Mouse (Mus musculus): ENCODE measurements around the gene Ppm1b.

Gene Ppm1b

GRCm38 (mm10) chr17:85023247-85024167 lies 67.0 kb downstream of the Ppm1b start:
- peak; percentile 49 to 66 for DNase-seq (ENCODE audit: low spot score in 2 of 2)

DNA sequence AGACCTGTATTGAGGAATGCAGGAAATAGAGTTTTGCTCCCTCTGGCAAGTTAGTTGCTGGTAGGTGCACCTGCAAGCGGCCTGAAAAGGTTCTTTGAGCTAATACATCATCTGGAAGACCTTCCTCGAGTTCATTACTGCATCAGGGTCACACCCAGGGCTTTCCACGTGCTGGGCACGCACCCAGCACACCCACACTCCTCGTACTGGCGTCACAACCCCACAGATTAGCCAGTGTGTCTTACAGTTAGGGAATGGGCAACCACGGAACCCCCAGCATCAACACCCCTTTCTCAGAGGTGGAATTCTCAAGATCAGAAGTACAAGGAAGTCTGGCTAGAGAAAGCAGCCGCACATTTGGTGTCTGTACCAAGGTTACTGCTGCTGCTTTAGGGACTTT lies 67.7 kb downstream of the Ppm1b start:
- DNase-seq (ENCODE audit: low spot score in 2 of 2): no peak

DNA sequence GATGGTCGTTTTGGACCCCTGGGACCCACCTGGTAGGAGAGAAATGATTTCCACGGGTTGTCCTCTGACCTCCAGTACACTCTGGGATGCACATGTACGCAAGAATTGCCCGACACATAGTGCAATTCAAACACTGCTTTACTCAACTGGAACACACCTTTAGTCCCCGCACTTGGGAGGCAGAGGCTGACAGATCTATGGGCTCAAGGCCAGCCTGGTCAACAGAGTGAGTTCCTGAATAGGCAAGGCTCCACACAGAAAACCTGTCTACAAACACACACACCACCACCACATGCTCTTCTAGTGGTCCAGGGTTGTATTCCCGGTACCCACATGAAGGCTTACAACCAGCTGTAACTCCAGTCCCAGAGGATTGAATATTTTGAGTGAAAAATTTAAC lies 68.6 kb downstream of the Ppm1b start:
- DNase-seq (ENCODE audit: low spot score in 2 of 2): no peak

DNA sequence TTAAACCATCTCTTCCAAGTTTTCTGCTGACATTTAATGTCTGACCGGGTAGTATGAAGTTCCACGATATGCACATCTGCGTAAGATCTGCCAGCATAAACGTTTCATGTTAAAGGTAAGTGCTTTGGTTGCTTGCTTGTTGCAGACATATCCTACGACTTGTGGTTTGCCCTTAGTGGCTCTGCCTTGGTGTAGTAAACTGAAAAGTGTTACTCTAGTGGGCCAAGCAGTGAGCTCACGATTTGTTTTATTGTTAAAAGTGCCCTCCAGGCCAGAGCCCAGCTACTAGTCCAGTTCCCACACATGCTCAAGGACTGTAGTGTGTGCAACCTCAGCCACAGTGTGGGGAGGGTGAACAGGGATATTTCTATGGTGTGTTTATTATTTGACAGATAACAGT lies 69.9 kb downstream of the Ppm1b start:
- no peak for DNase-seq (ENCODE audit: low spot score in 2 of 2)

DNA sequence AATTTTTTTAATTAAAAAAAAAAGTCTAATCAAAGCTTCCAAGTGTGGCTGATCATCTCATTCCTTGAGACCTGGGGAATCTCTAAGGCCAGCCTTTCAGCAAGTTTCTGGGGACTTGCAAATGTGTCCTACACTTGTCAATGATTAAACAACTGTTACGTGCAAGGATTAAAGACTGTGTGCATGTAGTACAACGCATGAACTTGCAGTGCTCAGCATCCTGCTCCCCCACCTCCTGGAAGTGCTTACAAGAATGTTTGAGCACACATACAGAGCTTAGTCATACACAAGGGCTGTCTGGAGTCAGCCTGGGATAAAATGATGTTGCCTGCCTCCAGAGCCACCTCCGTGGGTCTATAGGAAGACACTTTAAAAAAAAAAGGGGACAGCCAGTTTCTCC lies 70.7 kb downstream of the Ppm1b start:
- DNase-seq (ENCODE audit: low spot score in 2 of 2): no peak

GRCm38 (mm10) chr17:85028093-85028739 lies 71.7 kb downstream of the Ppm1b start, which contains the start of gene Slc3a1:
Gene Slc3a1 (plus strand): TSS chr17:85028376.
- no peak for DNase-seq (ENCODE audit: low spot score in 2 of 2)

DNA sequence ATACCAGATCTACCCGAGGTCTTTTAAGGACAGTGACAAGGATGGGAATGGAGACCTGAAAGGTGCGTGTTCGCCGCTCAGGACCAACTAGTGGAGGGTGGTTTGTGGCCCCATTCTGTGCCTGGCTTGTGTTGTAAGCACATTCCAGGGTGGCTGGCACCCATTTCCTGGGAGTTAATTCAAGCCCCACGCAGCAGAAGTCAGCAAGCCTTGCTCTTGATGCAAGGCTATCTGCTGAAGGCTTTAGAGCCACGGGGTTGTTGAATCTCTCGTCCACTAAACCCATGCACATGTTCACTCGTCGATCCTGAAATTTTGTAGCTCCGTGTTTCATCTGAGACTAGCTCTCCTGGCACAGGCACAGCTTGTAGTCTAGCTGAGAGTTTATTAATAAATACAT lies 72.3 kb downstream of the Ppm1b start:
- no peak for DNase-seq (ENCODE audit: low spot score in 2 of 2)

- no peak for DNase-seq (ENCODE audit: low spot score in 2 of 2)
These were observed 74.1 kb downstream of the Ppm1b start for GRCm38 (mm10) chr17:85030651-85031050.

GRCm38 (mm10) chr17:85033087-85033486 lies 76.5 kb downstream of the Ppm1b start:
- DNase-seq (ENCODE audit: low spot score in 2 of 2): no peak

GRCm38 (mm10) chr17:85034068-85034467 lies 77.5 kb downstream of the Ppm1b start:
- DNase-seq (ENCODE audit: low spot score in 2 of 2): no peak

DNA sequence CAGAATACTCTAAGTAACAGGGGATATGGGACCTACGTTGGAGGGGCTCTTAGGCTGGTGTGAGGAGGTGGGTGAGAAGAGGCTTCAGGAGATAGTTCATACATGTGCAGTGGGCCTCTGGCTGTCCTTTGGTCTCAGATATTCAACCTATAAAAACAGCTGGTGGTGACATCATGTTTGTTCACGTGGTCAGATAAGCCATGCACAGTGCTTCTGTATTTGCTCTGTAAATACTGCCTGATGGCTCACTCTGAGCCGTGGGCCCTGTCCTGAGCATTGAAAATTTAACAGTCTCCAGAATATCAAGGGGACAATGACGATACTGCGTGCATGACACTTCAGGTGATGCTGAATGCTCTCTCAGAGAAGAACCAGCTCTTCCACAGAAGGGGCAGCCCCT lies 81.3 kb downstream of the Ppm1b start:
- DNase-seq (ENCODE audit: low spot score in 2 of 2): no peak

DNA sequence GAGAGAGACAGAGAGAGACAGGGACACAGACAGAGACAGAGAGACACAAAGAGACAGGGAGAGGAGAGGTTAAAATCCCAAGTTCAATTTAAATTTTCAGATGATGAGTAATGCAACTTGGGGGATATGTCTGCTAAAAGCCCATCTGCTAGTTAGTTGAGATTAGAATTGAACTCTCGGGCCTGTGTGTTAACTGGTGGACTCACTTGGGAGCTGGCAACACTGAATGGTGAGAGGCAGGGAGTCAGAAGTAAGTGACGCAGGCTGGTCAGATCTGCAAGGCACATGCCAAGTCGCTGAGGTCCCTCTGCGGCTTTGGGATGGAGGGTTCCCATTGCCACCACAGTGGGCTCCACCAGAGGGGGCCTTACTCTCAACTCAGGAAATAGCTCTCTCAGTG lies 81.8 kb downstream of the Ppm1b start:
- DNase-seq (ENCODE audit: low spot score in 2 of 2): no peak

- DNase-seq (ENCODE audit: low spot score in 2 of 2): no peak
These were observed 82.2 kb downstream of the Ppm1b start for GRCm38 (mm10) chr17:85038761-85039160.

- DNase-seq (ENCODE audit: low spot score in 2 of 2): no peak
These were observed 84.4 kb downstream of the Ppm1b start for GRCm38 (mm10) chr17:85040913-85041312.

DNA sequence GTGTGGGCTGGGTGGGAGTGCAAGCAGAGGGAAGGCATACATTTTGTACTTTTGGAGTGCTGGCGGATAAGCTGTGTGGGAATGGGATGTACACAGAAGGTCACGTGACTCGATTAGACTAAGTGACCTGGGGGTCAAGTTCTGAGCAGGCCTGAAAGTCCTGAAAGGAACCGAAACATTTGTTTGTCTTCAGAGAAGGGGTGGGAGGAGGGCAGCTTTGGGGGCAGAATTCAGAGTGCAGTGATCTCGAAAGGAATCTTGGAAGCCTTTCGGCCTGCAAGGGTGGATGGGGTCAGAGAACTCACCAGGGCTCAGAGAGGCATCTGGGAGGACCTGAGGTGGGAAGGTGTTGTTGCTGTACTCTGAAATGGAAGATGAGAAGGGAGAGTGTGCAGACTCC lies 85.9 kb downstream of the Ppm1b start:
- no peak for DNase-seq (ENCODE audit: low spot score in 2 of 2)

GRCm38 (mm10) chr17:85043404-85043816 lies 86.9 kb downstream of the Ppm1b start:
- no peak for DNase-seq (ENCODE audit: low spot score in 2 of 2)

DNA sequence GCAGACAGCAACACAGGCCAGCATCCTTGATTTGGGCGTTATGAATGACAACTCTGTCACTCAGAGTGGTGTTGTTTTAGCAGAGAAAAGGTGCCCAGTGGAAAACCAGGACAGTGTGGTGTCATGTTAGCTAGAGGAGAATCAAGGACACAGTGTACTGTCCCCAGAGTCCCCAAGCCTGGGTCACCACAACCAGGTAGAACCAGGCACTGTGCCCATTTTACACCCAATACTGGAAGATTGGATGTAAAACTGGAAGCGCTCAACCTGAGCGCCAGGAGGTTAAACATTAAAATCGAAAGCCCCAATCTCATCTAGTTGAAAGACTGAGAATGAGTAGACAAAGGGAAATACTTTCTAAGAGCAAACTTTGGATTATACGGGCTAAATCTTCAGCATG lies 87.9 kb downstream of the Ppm1b start:
- DNase-seq (ENCODE audit: low spot score in 2 of 2): no peak

- DNase-seq (ENCODE audit: low spot score in 2 of 2): no peak
These were observed 88.6 kb downstream of the Ppm1b start for GRCm38 (mm10) chr17:85045160-85045559.

DNA sequence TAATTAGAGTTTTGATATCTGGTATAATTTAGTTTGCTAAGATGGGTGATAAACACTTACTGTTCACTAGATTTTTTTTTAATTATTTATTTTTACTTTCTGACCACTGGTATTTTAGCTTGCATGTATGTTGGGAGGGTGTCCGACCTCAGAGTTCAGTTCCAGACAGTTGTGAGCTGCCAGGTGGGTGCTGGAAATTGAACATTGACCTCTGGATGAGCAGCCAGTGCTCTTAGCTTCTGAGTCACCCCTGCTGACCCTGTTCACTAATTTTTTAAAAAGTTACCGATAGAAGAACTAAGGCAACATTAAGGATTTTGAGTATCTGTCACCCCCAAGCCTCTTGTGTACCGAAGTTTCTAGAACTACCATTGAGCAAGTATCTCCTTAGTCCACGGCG lies 91.8 kb downstream of the Ppm1b start:
- no peak for DNase-seq (ENCODE audit: low spot score in 2 of 2)

DNA sequence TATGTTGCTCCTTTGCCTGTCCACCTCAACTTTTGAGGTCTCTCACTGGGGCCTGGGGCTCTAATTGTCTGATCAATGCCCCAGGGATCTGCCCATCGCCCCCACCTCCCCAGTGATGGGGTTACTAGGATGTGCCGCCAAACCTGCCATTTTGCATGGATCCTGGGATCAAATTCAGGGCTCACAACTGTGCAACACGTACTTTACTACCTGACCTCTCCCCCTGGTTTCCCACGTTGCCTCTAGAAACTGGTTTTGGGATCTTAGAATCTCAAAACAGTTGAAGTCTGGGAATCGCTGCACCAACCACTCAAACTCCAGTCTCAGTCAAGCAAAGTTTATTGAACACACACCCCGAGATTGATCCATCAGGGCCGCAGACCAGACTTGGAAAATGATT lies 101.7 kb downstream of the Ppm1b start:
- no peak for DNase-seq (ENCODE audit: low spot score in 2 of 2)

DNA sequence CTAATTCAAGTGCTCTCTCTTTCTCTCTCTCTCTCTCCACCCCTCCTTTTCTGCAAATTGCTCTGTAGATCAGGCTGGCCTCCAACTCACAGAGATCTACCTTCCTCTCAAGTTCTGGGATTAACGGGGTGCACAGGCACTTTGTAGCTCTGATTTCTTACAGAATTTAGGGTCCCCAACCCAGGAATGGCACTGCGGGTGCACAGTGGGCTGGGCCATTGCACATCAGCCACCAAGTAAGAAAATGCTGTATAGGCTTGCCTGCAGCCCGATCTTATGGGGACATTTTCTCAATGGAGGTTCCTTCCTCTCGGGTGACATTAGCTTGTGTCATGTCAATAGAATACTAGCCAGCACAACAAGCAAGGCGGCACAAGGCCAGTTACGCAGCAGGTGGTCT lies 102.6 kb downstream of the Ppm1b start:
- no peak for DNase-seq (ENCODE audit: low spot score in 2 of 2)

DNA sequence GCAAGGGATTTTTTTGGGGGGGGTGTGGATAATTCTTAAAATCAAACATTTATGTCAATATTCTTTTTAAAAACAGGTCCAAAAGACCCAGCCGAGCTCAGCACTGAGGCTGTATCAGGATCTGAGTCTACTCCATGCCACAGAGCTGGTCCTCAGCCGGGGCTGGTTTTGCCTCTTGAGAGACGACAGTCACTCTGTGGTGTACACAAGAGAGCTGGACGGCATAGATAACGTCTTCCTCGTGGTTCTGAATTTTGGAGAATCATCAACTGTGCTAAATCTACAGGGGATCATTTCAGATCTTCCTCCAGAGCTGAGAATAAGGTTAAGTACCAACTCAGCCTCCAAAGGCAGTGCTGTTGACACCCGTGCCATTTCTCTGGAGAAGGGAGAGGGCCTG lies 107.0 kb downstream of the Ppm1b start:
- DNase-seq (ENCODE audit: low spot score in 2 of 2): no peak

DNA sequence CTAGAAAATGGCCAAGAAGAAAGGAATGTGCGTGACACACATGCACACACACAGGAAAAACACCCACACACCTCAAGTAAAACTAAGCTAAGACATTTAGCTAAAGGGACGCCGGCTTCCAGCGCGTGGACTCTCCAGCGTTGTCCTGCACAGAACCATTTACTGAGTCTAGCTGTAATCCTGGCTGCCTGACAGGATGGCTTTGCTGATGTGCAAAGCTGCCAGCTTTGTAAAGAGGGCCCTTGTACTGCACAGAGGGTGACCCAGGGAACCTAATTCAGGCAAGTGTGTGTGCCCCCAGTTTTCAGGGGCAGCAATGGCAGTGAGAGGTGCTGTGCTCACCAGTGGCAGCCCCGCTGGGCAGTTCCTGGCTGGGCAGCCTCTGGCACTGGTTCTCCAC lies 110.8 kb downstream of the Ppm1b start:
- no peak for DNase-seq (ENCODE audit: low spot score in 2 of 2)

Data from natural killer cell, adult 2 months (primary cell).